Mouse (Mus musculus) embryo, embryonic 11 days (tissue): ENCODE measurements at regions not wholly inside any gene's neighbourhood (a gene's known extent, or its start where the extent isn't known, plus 50 kb on each side); places are given as distances from the start of the nearest gene placed in this dataset.

ENCODE experiments used
- DNase-seq: peaks from one replicate; pipeline ENCODE4 v3.0.0-alpha.2; 2015

DNA sequence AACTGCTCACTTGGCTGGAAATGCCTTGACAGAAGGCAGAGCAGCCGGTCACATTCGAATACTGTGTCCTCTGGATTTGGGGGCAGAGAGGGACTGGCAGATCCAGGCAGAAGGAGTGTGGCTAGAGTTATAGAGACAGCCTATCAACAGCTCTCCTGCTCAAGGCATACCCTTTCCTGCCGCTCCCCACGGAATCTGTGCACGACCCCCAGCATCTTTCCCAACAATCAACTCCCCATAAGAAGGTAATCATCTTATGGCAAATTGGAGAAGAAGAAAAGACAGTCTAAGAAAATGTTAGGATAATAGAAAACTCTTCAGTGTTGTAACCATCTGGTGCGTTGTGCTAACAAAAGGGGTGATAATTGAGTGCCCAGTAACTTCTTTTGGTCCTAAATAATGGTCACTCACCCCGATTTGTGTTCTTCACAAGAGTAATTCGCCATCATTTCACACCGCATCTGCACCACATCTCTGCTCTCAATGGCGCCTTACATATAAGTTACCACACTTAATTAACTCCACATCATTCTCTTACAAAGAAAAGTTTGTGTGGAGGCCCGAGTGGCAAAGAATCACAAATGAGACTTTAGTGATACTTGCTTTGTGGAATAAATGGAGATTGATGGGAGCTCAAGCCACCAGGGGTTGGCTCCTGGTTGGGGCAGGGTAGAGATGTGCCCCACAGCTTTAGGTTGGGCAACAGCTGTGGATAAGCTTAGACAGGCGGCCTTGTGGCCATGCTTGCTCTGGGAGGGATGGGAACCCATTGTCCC lies 551.2 kb upstream of the Btbd3 start:
- DNase-seq, result peak; percentile 48

DNA sequence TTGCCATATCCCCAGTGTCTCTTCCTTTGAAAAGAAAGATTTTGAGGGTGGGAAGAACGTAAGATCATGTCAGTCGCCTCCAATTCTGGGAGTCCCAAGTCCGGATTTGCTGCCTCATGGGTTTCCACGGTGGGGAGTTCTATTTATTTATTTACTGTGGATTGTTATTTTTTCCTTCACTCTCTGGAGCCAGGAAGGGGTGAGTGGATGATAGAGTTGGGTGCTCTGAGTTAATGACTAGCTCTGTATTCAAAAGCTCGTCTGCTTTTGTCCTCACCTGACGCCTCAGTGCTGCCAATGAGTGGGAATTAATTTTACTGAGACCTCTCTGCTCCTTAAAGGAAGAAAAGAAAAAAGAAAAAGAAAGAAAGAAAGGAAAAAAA lies 551.8 kb upstream of the Btbd3 start:
- DNase-seq, result no peak

- DNase-seq, result no peak
These were observed 552.3 kb upstream of the Btbd3 start for GRCm38 (mm10) chr2:137704051-137704450.

GRCm38 (mm10) chr2:137695885-137696284 lies 560.5 kb upstream of the Btbd3 start:
- DNase-seq, result no peak

- DNase-seq, result no peak
These were observed 562.3 kb upstream of the Btbd3 start for GRCm38 (mm10) chr2:137694020-137694419.

DNA sequence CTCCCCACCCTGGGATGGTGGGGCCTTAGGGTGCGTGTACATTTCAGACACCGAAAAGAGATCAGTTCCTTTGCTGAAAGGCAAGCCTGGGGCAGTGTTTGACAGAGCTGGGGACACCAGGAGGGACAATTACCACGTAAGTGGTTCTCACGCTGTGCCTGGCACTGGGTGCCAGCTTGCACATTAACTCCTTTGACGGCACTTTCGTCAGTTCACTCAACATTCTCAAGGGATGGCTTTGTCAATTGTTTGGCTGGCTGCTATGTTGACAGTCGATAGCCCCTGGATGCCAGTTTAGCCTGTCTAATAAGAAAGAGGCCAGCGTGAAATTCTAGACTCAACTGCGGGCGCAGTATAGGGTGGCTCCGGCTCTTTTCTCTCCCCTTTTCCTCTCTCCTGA lies 569.2 kb upstream of the Btbd3 start:
- DNase-seq, result no peak

DNA sequence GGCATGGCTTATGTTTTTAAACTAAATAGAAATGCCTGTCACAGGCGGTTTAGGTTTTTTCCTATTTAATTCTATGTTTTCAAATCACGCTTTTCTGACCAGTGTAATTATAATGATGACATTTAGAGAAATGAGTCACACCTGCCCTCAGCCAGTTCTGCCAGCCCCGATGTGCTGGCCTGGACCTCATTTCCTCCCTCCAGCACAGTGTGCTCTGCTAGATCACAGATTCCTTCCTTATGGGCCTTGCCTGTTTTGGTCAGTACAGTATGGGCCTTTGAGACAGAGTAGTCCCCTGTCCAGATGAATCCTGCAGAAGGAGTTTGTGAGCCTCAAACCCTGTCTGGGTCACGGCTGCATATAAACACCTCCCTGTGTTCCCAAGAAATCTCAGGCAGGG lies 569.6 kb upstream of the Btbd3 start:
- no peak for DNase-seq

DNA sequence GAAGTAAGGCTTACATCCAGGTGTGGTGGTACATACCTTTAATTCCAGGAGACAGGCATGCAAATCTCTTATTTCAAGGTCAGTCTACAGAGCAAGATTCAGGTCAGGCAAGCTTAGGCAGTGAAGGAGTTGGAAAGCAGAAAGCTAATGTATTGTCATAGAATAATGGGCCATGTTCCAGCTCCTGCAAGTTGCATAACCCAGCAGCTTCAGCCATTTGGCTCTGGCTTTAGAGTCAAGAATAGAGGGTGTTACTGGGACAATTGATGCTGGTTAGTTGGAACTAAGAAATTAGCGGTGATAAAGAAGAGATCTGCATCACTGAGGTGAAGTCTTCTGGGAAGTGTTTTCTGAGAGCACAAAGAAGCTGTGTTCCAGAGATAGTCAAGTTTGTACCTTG lies 565.3 kb upstream of the Jag1 start:
- no peak for DNase-seq

GRCm38 (mm10) chr2:137663171-137663570 lies 546.7 kb upstream of the Jag1 start:
- no peak for DNase-seq

- DNase-seq, result no peak
These were observed 545.8 kb upstream of the Jag1 start for GRCm38 (mm10) chr2:137662216-137662615.

GRCm38 (mm10) chr2:137660449-137660848 lies 544.0 kb upstream of the Jag1 start:
- no peak for DNase-seq

DNA sequence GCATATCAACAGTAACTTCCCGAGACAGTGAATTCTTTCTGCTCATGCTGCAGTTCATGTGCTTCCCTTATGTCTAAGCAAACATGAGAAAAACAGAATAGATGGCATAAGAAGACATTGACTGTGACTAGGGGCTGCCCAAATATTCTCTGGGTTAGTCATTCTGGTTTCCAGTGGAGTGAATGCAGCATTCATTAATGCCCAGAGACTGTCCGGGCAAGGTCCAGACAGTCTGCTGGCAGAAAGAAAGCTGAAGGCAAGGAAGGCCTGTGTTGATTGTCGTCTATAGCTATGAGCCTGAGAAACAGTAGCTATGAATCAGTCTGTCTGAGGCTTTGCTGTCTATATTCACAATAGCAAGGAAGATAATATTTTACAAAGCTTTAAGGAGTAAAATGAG lies 537.9 kb upstream of the Jag1 start:
- no peak for DNase-seq

GRCm38 (mm10) chr2:137644160-137644559 lies 527.7 kb upstream of the Jag1 start:
- no peak for DNase-seq

- DNase-seq, result peak; percentile 19
These were observed 527.0 kb upstream of the Jag1 start for GRCm38 (mm10) chr2:137643269-137644055.

GRCm38 (mm10) chr2:137635019-137635621 lies 518.7 kb upstream of the Jag1 start:
- DNase-seq, result no peak

DNA sequence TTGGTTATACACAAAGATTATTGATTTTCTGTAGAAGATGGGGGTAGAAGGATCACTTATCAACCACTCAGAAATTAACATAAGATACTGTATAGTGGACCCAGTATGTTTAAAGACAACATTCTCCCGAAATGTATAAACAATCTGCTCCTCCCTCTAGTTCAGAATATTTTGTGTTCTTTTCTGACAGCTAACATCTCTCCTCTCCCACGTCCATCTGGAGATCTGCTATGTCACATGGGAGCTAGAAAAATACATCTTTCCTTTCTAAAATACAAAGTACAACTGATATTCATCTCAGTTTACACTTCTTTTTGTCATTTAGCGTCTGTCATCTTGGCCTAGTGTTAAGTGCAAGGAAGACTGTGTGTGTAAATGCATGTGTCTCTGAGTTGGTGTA lies 500.2 kb upstream of the Jag1 start:
- no peak for DNase-seq

- no peak for DNase-seq
These were observed 497.3 kb upstream of the Jag1 start for GRCm38 (mm10) chr2:137613791-137614190.

DNA sequence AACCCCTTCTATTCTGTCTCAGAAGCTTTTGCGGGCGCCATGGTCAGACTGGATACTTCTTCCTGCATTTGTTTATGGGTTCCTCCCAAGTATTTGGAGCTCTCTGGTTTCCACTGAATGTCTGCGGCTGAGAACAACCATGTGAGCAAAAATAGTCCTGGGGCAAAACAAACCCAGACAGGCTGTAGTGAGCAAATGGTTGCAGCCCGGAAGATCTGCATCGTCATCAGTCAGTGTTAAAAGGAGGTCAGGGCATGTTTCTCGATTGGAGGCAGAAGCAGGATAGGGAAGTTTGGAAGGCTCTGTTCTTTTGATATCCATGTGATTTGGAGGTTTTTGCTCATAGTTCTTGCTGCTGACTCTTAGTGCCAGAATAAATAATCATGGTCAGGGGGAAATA lies 492.1 kb upstream of the Jag1 start:
- DNase-seq, result peak; percentile 7

DNA sequence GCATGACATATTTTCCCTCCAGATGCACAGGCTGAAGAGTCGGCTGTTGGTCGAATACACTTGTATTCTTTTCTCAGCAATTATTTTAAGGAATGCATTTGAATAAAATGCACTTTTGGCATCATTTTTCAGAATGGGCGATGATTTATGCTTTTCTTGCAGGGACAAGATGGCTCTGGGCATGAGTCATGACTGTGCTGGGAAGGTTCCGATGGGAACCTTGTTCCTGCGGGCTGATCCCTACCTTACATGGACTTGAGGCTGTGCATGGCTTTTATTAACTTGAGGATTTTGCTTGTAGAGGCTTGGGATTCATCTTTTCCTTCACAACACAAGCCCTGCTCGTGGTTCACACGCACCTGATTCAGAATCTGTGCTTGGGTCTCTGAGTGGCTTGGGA lies 481.7 kb upstream of the Jag1 start:
- DNase-seq, result no peak

GRCm38 (mm10) chr2:137594509-137594908 lies 478.1 kb upstream of the Jag1 start:
- no peak for DNase-seq

DNA sequence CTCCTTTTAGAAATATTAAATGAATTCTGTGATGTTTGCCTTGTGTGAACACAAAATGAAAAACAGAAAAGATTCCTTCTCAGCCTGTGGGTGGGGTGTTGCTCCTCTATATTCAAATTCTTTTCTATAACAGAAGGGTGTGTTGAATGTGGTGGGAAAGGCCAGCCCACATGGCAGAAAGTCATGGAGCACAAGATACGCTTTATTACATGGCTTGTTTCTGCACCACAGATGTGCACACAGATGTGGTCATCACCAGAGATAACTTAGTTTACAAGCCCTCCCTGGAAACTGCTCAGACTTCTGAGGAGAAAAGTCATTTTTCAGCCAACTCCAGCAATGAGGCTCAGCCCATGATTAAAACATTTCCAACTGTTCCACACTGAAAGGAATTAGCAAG lies 475.1 kb upstream of the Jag1 start:
- DNase-seq, result no peak

- no peak for DNase-seq
These were observed 465.0 kb upstream of the Jag1 start for GRCm38 (mm10) chr2:137581491-137581890.

- no peak for DNase-seq
These were observed 459.3 kb upstream of the Jag1 start for GRCm38 (mm10) chr2:137575750-137576149.

DNA sequence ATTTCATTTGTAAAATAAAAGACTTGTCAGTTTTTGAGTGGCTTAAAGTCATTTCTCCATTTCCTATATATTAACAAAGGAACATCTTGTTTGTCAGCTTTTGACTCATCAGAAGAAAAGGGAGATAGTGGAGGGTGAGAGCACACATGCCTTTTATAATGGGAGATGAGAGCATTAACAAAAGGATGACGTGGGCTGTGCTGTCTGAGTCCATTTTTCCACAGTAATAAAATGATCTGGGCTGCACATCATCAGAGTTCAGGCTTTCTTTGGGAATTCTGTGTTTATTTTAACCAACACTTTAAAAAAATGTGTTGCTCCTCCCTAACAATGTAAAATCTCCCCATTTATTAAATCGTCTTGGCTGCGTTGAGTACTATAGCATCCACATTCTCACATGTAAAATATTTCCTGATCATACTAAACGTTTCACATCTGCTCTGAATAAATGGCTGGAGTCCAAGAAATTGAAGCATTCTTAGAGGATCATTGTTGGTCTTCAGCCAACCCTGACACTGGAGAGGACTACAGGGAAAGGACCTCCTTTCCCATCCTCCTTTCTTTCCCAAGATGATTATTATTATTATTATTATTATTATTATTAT lies 458.5 kb upstream of the Jag1 start:
- no peak for DNase-seq
